Mouse (Mus musculus) neutrophil, adult 5-6 weeks (primary cell): ENCODE measurements around the gene Xrcc3. TPM values are rescaled to one million over a fixed set of nuclear protein-coding genes. Genes with fewer than 3 reads are reported as not detected.

Source experiments
- ATAC-seq: fragments of 151-379, 151-347 bp; 2 replicates; pipeline ENCODE4 v1.8.0; 2017; ENCODE audit warnings: mild to moderate bottlenecking, moderate TSS enrichment; ENCODE audit not compliant: insufficient number of reproducible peaks, poor library complexity, low FRiP score, severe bottlenecking; ENCODE audit errors: extremely low read depth
- total RNA-seq: library from RNA; stranded (forward); fragments of 200-1000 nt; gene quantifications from 2 replicates; pipeline ENCODE4 v1.2.3, GENCODE M21; 2017

The Xrcc3 gene
- total RNA-seq, 1 experiment from 2014 or later, result 0.58 TPM

GRCm38 (mm10) chr12:111790631-111791030 lies 23.0 kb downstream of the Xrcc3 start:
- ATAC-seq, result no peak

DNA sequence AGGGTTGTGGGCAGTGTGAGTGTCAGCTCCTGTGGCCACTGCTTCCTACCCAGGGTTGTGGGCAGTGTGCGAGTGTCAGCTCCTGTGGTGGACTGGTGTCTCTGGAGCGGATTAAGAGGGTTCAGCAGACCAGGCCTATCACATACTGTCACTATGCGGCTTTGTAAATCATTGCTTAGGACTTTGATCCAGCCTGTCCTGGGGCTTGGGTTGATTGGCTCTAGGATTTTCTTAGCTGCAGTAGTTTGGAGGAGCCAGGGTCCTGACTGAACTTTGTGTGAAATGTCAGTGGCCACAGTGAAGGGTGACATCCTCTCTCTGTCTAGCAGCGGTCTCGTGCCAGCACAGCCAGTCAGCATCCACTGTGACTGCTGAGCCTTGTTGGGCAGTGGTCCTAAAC lies 23.6 kb downstream of the Xrcc3 start:
- no peak for ATAC-seq

GRCm38 (mm10) chr12:111787015-111787414 lies 26.7 kb downstream of the Xrcc3 start:
- ATAC-seq, result no peak

- ATAC-seq, result no peak
Measured at GRCm38 (mm10) chr12:111785174-111785573, 28.5 kb downstream of the Xrcc3 start.

DNA sequence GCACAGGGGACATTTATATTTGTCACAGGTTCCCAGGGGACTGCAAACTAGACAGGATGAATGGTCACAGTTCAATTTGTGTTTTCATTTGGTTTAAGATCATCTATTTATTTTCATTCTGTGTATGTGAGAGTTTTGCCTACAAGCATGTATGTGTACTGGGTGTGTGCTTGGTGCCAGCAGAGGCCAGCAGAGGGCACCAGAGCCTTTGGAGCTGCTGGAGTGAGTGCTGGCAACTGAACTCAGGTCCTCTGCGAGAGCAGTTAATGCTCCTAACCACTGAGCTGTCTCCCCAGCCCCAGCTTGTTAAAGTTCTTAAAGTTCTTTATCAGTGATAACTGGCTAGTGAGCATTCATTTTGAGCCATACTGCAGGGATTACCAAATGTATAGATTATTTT lies 34.1 kb downstream of the Xrcc3 start:
- ATAC-seq, result no peak

DNA sequence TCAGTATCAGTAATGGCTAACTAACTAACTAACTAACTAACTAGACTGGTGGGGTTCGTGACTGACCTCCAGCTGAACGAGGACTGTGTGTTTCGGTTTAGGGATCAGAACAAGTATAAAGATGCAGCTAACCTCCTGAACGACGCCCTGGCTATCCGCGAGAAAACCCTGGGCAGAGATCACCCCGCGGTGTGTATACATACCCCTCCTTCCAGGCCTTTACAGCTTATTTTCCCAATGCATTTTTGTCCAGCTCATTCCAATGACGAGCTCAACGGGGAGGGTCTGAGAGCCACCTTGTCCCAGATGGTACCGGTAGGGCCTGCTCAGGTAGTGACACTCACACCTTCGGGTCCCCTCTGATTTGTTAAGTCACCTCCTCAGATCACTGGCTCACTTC lies 35.8 kb downstream of the Xrcc3 start:
- ATAC-seq, result no peak

DNA sequence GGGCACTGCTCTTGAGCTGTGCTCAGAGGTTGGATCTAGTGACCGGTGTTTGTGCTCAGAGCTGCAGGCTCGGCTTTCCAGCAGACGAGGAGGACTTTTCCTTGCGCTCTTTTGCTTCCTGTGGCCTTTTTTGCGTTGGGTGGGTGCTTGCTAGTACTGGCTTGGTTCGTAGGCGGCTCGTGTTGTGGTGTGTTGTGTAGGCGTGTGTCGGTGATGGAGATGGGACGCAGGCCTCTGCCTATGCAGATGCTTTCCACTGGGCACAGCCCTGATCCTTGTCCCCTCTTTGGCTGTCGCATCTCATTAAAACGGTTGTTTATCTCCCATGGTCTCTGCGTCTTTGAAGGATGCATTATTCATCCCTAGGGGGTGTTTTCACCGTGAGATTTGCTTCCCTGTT lies 38.8 kb downstream of the Xrcc3 start:
- ATAC-seq, result no peak

GRCm38 (mm10) chr12:111774156-111774555 lies 39.5 kb downstream of the Xrcc3 start:
- ATAC-seq, result no peak

DNA sequence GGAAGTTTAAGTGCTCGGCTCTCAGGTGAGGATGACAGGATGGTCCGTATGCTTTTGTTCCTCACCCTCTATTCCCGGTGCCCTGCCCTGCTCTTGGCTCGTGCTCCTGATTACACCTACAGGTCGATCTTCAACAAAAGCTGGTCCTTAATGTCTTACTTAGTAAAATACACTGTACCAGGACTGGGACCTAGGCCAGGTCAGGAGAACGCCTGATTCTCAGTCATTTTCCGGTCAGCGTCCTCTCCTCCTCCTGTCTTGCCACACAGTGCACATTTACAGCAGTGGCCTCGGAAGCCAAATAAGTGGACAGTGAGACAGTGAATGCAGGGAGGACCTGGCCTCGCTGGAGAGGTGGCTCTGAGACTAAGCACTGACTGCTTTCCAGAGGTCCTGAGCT lies 43.0 kb downstream of the Xrcc3 start:
- ATAC-seq, result no peak

DNA sequence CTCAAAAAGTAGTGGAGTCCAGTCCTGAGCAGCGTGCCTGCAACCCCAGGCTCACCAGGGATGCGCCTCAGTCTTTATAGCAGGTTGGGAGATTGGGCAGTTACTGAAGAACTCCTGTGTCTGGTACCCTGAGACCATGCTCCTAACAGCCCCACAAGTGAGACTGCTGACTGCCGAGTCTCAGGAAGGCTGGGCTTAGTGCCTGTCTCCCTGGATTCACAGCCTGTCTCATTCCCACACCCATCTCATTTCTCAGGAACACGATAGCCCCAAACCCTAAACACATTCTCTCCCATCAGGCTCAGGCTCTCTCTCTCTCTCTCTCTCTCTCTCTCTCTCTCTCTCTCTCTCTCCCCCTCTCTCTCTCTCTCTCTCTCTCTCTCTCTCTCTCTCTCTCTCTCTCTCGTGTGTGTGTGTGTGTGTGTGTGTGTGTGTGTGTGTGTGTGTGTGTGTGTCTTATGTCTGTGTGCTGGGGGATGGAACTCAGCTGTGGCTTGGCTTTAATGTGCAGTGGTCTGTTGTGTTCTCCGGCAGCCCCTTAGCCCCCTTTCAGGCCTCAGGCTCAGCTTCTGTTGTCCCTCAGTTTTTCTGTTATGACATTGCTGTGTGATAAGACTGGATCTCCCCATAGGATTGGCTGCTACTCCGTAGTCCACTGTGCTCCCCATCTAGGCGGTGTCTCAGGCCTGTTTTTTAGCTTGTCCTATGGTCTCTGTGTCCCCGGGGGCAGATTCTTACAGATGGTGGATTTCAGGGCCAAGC lies 43.7 kb downstream of the Xrcc3 start:
- ATAC-seq, result no peak

DNA sequence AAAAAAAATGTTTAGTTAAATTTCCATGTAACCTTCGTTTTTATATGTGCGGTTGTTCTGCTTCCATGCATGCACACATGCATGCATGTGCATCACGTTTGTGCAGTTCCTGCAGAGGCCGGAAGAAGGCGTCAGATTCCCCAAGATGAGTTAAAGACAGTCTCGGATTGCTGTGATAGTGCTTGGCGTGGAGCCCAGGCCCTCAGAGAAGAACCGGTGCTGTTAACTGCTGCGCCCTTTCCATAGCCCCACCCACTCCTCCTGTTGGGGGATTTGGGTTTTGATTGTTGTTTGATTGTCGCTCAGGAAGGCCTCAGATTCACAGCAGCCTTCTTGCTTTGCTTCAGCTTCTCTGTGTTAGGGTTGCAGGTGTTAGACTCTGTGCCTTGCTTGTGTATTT lies 44.4 kb downstream of the Xrcc3 start:
- no peak for ATAC-seq

DNA sequence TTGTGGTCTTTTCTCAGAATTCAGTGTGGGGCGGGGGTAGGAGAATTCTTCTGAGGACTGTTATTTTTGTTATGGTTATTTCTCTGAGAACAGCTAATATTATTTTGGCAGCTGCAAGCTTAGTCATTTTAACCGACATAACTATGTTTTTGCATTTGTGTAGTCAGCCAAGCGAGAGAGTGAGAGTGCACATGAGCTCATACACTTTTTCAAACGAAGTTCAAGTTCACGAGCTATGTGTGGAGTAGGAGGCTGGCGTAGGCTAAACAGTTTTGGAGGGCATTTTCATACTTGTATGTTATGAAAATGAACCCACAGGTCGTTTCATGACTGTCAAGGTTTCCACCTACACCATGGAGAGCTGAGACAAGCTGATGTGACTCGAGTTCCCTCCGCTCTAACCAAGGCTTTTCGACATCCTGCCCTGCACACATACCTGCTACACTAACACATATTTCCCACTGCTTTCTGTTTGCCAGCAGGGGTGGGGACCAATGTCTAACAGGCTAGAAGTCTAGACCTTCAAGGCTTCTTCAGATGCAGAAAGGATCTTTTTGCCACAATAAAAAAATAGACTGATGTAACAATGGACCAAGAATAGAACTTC lies 45.2 kb downstream of the Xrcc3 start:
- ATAC-seq, result no peak

GRCm38 (mm10) chr12:111766313-111767236 lies 47.1 kb downstream of the Xrcc3 start:
- ATAC-seq, result no peak

- ATAC-seq, result no peak
Measured at GRCm38 (mm10) chr12:111762620-111763280, 50.9 kb downstream of the Xrcc3 start.

GRCm38 (mm10) chr12:111760306-111760908 lies 53.3 kb downstream of the Xrcc3 start:
- no peak for ATAC-seq

DNA sequence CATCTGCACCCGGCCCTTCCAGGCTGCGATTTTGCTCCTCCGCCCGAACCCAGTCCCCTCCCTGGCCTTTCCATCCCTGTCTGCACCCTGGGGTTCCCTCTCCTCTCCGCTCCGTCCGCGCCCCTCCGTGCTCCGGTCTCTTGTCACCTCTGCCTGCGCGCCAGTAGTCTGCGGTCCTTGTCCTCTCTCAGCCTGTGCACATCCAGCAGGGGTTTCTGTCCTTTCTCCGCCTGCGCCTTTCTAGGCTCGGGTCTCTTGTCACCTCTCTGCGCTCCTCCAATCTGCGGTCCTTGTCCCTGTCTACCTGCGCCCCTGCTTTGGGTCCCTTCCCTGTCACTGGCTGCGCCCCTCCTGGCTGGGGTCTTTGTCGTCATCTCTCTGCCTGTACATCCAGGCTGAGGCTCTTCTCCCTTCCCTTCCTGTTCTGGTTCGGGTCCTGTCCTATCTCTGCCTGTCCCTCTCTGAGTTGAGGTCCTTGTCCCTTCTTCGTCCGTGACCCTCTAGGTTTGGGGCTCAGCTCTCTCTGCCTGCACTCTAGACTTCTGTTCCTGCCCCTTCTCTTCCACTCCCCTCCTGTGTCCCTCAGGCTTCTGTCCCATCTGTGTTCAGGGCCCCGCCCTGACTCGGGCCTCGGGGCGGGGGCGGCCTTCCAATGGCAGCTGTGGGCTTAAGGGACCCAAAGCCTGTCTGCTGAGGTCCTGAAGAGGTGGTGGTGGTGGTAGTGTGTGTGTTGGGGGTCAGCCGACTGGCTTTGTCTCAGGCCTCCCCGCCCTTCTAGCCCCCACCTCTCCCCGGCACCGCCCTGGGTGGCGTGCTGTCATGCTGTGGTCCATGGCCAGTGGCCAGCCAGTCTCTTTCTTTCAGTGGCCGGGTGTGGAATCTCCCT lies 54.3 kb downstream of the Xrcc3 start:
- no peak; the same call in 1 of the 2 replicates for ATAC-seq

- ATAC-seq, result 0 out of 2 replicates have a peak, but pooled peaks have one; percentile 17
Measured at GRCm38 (mm10) chr12:111758381-111759175, 55.1 kb downstream of the Xrcc3 start, which contains the start of gene Klc1. Gene Klc1 (plus strand): TSS chr12:111758849.
